Mouse (Mus musculus) thymus, adult 18-20 months (tissue): ENCODE data around the gene Rtel1.

Source experiments
- DNase-seq, 2 experiments: peaks; one replicate each; pipeline ENCODE4 v3.0.0; 2022; ENCODE audit warnings: mixed read lengths in 2 of 2

Rtel1 gene

DNA sequence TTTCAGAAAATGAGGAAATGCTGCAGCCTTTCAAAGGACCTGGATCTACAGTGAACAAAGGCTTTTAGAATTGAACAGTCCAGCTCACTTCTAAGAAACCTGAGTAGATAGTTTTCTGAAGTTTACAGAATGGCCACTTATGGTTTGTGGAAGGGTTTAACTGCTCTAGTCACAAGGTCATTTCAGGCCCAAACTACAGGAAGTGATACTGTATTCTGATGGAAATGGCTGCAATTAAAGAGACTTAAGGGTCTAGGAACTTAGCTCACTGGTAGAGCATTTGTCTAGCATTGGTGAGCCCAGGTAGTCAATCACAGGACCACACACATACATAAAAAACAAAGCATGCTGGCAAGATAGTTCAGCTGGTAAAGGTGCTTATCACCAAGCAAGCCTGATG lies 13.0 kb downstream of the Rtel1 start:
- no peak for DNase-seq

DNA sequence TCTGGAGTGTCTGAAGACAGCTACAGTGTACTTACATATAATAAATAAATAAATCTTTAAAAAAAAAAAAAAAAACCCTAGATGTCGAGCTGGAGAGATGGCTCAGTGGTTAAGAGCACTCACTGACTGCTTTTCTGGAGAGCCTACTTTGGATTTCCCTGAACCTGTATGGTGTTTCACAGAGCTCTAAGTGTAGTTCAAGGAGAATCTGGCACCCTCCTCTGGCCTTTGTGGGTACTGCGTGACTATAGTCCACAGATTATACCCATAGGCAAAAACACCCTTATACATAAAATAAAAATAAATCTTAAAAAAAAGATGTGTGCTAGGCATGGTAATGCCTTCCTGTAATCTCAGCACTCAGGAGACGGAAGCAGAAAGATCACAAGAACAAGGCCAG lies 14.5 kb downstream of the Rtel1 start:
- peak in 1 of 2 experiments; percentile 38 for DNase-seq

DNA sequence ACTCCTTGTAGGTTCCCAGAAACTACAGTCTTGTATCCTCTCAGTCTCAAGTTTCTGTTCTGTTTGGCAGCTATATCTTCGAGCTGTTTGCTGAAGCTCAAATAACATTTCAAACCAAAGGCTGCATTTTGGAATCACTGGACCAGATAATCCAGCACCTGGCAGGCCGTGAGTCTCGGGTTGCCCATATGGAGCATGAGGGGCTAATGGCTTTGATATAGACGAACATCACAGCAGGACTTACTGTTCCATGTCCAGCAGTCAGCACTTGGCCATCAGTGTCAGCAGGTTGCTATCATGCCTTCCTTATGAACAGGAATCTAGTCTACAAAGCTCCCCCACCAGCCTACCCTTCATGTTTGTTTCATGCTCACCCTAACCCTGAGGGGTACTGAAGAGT lies 20.9 kb downstream of the Rtel1 start:
- no peak for DNase-seq

DNA sequence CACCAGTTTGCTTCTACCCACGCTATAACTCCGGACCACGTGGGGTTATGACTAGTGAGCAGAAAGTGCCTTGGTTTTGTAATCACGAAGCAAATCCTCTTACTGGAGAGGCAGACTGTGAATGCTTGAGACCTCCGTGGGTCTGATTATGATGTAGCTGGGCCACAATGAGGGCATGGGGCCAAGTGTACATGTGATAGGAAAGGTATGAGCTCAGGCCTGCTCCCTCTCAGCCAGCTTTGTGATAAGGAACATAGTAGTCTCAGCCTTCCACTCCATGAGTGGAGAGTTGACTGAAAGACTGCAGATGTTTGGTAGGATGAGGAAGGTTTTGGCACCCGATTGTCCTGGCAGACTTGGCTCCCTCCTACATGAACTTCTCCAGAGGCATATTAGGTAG lies 23.2 kb downstream of the Rtel1 start:
- no peak for DNase-seq

DNA sequence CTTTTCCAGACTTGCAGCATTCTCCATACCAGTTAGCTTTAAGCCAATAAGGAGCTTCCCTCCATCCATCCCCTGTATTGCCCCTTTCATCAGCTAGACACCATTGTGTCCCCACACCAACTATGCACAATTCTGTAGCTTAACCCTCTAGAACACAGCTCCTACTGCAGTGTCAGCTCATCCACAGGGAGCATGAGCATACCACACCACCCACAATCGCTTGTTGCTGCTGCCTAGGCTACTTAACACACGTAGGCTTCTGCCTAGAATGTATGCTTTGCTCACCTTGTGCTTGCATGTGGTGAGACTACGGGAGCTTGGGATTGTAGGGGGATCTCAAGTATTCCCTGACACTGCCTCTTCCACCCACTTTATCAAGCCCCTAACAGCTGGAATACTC lies 37.2 kb downstream of the Rtel1 start:
- no peak for DNase-seq

DNA sequence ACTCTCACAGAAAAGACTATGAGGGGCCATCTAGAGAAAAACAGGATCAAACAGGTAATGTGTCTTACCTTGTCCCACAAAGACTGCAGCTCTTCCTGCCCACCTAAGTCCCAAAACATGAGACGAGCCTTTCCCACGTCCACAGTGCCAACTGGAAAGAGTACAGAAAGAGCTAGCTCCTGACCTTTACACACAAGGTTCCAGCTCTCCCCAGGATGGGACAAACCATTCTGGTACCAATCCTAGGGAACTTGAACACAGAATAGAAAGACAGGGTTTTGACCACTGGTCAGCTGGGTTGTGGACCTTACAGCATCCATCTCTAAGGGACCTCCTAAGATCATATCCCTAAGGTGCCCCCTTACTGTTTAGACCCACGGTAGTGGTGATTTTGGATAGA lies 44.4 kb downstream of the Rtel1 start:
- no peak for DNase-seq

DNA sequence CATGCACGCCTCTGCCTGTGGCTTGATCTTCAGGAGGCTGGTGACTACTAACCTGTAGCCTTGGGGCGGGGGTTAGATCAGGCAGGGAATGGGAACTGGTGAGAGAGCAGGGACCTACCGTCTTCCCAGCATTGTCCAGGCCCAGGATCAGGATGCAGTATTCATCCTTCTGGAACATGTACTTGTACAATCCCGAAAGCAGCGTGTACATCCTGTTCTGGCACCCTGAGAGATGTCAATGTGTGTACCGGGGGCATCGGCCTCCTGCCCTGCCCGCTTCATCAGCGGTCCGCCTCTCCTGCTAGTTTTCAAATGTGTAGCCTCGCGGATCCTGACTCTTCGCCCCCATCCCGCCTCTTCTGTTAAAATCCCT lies 44.9 kb downstream of the Rtel1 start:
- no peak for DNase-seq

DNA sequence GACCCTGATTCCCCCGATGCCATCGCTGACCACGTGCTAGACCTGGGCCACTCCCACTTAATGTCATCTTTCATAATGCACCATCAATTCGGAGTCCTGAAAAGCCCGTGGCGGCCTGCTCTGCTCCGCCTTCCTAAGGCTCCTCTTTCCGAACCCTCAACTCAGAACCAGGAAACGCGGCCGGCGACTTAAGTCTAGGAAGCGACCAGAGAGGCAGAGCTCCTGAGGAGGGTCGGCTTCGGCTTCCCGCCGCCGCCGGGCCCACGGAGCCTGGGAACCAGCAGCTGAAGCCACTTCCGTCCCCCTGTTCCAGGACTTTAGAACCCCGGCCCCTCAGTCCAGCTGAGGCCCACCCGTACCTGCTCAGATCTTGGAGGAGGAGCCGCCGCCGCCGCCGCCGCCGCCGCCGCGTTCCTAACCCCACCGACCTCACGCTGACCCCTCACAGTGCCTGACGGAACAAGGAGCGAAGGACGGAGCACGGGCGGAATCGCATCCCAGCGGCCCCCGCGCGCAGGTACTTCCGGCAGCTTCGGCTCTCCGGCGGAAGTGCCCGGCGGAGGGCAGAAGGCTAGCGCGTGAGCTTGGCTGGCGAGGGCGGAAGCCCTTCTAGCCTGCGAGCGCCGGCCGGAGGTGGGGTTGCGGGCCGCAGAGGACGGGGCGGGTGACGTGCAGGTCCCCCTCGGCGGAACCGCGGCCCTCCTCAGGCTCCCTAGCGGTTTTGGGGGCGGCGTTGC lies 45.5 kb downstream of the Rtel1 start, which contains the start of the genes Zgpat and Arfrp1:
TSS of gene Zgpat (plus strand) at position 69 of the 737 bp plus-strand sequence.
TSS of gene Arfrp1 (minus strand) at position 545 of the 737 bp plus-strand sequence.
- peak; percentile 78 to 80 for DNase-seq

DNA sequence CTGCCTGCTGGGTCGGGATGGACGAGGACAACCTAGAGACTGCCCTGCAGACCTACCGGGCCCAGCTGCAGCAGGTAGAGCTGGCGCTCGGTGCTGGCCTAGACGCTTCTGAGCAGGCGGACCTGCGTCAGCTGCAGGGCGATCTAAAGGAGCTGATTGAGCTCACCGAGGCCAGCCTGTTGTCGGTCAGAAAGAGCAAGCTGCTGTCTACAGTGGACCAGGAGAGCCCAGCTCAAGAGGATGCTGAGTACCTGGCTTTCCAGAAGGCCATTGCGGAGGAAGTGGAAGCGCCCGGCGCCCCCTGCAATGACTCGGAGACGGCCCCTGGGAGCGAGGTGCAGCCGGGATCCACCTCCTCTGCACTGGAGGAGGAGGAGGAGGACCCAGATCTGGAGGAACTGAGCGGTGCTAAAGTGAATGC lies 46.1 kb downstream of the Rtel1 start:
- peak; percentile 21 to 32 for DNase-seq

DNA sequence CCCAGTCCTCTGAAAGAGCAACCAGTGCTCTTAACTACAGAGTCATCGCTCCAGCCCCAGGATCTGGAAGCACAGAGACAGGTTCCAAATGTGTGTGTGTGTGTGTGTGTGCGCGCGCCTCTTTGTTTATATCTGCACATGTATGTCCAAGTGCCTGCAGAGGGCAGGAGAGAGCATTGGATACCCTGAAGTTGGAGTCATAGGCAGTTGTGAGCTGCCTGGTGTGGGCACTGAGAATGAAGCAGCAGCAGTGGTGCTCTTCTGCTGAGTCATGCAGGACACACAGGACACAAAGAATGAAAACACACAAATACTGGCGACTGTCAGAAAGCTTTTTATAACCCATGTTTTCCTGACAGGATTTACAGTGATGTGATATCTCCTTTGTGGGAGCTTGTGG lies 50.5 kb downstream of the Rtel1 start:
- no peak for DNase-seq

DNA sequence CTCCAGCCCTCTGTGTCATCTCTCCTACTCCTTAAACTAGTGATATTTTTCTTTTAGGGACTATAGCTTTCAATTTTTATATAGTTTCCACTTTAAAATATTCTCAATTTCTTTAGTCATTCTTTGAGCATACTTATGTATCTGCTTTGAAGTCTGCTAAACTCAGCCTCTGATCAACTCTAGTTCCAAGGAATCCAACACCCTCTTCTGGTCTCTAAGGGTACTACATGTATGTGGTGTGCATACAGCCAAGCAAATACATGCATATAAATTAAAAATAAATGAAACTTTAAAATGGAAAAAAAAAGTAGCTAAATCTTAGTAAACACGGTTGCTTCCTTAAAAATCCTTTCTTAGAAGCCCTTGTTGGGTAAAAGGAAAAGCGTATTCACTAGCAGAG lies 56.2 kb downstream of the Rtel1 start:
- no peak for DNase-seq

DNA sequence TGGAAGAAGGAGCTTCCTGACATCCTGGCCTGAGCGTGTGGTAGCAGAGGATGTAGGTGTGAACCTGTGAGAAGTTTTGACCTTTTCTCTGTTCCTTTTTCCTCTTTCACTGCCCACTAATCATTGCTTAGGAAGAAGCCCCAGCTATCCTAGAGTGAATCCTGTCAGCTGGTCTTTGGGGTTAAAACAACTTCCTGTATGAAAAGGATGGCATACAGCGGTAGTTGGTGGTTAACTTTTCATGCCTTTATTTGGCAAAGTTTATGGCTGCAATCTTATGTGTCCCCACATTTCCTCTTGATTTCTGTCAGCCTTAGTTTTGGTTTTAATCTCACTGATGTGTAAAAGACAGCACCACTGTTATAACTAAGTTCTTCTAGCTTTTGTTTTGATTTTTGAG lies 57.7 kb downstream of the Rtel1 start:
- no peak for DNase-seq

DNA sequence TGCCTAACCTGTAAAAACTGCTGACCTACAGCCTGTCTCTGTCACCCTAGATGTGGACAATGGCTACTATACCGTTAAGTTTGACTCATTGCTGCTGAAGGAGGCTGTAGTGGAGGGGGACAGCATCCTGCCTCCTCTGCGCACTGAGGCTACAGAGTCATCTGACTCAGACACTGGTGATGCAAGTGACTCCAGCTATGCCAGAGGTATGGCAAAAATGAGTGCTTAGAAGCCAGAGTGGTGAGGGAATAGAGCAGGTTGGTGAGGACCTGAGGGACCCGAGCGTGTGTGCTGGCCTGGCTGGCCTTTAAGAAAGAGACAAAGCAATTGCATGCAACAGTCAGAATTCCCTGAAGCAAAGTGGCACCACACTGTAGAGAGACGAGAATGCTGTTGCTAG lies 59.2 kb downstream of the Rtel1 start:
- DNase-seq, result no peak

DNA sequence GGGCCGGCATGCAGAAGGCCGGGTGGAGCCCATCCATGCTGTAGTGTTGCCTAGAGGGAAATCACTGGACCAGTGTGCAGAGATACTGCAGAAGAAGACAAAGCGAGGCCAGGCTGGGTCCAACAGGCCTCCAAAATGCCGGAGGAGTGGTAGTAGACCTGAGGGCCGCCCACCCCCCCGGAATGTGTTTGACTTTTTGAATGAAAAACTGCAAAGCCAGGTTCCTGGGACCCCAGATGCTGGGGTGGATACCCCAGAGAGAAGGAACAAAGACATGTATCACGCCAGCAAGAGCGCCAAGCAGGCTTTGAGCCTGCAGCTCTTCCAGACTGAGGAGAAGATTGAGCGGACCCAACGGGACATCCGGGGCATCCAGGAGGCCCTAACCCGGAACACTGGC lies 60.2 kb downstream of the Rtel1 start, which contains the start of gene Lime1:
TSS of gene Lime1 (plus strand) at position 301 of the 400 bp plus-strand sequence.
- DNase-seq, result no peak

DNA sequence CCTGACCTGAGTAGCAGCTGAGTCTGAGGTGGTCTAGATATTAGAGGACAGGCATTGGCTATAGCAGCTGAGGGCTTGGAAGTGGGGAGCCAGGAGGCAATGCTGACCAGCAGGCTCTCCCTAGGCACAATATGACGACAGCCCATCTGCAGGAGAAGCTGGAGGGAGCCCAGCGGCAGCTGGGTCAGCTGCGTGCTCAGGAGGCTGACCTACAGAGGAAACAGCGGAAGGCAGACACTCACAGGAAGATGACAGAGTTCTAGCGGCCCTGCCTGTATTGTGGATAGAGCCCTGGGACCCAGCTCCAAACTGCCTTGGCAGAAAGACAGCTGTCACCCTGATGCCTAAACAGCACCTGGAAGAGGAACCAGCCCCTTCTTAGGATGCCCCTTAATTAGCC lies 60.7 kb downstream of the Rtel1 start:
- no peak for DNase-seq

DNA sequence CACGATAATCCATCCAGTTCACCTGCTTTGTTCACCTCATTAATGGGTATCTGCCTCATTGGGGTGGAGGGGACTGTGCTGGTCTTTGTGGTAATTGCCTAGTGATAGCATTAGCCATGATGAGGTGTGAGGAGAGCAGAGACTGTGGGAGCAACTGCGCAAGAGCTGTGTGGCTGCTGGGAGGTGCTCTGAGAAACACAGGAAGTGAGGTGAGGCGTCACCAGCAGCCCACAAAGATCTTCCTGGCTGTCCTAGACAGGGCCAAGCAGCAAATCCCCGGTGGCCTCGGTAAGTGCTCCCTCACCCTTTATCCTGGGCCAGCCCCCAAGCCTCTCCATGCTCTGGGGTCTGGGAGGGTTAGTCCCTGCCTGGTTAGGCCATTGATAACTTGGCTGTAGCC lies 61.6 kb downstream of the Rtel1 start:
- DNase-seq, result peak in 1 of 2 experiments; percentile 29

DNA sequence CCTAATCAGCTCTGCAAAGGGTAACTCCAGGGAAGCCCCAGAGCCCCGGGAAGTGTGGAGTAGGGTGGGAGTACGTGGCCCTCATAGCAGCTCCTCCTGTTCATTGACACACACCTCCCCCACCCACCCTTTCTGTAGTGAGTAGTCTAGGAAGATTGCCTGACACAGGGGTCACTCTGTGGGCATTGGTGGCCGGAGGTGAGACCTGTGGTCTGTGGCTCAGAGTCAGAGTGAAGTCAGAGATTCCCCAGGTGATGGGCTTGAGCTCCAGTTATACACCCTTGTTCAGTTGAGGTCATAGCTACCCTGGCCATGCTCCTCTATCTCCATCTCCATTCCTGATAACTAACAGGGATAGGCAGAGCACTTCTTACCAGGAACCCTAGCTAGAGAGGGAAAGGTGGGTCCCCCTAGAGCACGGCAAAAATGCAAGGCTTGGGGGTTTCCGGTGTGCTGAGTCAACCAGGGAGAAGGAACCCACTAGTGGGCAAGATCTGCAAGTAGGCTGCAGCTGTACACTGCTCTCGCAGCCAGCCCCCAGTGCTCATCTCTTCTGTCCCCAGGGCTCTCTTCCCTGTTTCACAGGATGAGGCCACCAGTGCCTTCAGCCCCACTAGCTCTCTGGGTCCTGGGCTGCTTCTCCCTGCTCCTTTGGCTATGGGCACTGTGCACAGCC lies 62.2 kb downstream of the Rtel1 start:
- no peak for DNase-seq

DNA sequence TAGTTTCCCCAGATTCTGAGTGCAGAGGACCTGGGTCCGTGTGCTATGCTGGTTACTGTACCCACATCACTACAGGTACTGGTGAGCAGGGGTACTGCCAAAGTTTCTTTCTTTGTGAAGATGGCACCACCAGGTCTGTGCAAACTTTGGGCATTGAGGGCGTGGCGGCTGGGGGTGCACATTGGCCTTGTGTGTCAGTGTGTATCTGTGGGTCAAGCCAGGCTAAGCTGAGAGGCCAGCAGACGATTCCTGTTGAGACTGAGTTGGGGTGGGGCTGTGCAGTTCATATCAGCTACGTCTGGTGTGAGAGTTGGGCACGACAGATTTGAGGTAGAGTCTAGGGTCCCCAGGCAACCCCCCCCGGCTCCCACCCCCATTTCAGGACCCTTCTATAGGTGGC lies 64.9 kb downstream of the Rtel1 start:
- no peak for DNase-seq

DNA sequence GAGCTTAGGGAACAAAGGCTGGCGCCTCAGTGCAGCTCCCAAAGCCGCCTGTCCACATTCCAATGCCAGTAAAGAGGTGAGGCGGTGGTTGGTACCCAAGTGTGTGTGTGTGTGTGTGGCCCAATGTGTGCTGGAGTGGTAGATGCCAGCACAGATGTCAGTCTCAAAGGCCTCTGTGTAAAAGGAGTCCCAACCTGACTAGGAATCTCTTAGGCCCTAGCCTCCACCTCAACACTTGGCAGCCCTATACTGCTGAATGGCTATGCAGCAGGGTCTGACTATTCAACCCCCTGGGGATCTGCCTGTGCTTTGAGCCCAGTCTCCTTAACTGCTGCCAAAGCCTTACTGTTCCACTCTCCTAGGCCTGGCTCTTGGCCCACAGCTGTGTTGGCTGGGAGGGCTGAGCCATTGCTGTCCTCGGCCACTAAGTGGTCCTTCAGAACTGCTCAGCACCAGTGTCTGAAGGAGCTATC lies 65.4 kb downstream of the Rtel1 start:
- no peak for DNase-seq

DNA sequence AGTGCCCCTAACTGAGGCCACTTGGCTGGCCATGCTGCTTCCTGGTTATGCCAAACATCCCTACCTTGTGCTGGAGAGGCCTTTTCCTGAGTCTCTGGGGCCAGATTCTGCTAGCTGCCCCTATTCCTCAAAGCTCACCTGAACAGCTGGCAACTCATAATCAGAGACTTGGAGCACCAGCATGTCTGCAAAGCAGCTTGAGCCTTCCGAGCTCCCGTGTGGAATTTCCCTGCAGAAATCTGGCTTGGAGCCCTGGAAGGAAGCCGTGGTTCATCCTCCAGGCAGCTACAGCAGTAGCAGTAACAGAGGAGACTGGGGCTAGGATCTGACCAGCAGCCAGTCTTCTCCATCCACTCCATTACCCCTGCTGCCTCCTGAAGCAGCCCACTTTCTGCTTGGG lies 66.3 kb downstream of the Rtel1 start:
- no peak for DNase-seq

DNA sequence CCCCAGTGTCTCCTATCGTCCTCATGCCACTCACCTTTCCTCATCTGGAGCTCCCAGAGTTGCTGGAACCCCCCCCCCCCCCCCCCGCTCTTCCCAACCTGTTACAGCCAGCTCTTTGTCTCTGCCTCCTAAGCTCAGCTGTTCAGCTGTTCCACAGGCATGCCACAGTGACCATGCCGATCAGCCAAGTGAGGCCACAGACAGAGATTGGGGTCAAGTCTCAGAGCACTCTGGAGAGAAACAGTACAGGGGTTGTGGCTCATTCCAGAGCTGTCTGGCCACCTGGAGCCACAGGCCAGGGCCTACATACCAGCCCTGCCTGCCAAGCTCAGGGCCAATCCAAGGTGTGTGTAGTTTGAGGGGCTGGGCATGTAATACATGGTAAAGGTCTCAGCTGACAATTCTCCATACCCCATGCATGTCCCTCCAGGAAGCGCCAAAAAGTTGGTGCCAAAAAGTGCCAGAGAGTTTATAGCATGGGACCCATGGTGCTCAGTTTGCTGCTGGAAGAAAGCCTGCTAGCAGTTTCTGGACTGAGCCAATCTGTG lies 67.2 kb downstream of the Rtel1 start:
- DNase-seq, result no peak

DNA sequence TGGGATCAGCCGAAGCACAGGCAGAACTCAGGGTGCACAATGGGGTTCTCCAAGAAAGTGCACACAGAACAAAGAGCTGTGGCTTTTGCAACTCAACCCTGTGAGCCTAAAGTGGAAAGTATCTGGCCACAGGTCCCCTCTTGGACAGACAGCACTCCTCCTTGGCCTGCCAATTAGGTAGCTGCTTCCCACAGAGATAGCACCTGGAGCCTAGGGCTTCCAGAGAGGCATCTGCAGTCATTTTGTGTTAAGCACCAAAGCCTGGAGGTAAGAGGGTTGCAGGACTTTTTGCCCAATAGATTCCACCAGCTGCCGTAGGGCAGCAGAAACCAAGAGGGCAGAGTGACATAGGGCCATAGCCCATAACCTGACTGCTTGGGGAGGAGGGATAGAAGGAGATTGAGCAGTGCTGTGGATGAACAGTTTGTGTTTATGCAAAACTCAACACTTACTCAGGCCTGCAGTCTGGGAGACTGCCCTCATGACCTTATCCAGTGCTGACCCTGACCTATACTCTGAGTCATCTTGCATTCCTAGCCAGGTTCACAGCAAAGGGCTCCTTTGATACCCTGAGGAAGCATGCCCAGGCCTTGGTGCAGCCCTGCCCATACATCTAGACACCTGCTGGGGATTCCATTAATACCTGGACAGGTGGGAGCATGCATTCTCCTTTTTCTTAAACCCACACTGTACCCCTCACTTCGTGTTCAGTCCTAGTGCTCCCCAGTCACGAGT lies 70.8 kb downstream of the Rtel1 start:
- DNase-seq, result no peak

DNA sequence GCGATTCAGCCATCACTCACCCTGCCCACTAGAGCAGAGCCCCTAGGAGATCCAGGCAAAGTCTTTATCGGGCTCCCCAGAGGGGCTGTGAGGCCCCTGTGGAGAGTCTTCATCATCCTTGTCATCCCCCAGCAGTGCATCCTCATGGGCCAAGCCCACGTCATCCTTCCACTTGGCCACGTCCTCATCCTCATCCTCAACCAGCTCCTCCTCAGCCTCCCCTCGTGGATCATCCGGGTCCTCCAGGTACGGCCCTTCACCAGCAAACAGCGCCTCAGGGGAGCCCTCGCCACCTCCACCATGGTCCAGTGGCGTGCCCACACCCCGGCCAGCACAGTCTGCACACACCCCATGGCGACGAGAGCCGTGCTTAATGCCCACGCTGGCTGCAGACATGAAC lies 71.5 kb downstream of the Rtel1 start:
- DNase-seq, result no peak
